Mouse (Mus musculus) layer of hippocampus, adult 8-10 months (tissue): ENCODE measurements around the gene Rundc1. TPM values are rescaled to one million over a fixed set of nuclear protein-coding genes. Genes with fewer than 3 reads are reported as not detected.

Experiments
- microRNA-seq, 2 experiments: library from miRNA; unstranded; fragments of <30 nt; microRNA quantifications; one replicate each; pipeline ENCODE4 v1.2.0; 2022
- total RNA-seq, 4 experiments: library from RNA; stranded (reverse); gene quantifications; 2 replicates each; pipeline ENCODE4 v1.2.4; 2022

The Rundc1 gene
- total RNA-seq, 4 experiments from 2014 or later, result 27.8 to 35.4 (median 31.9) TPM

Small RNA genes lying within 50 kb of the gene (microRNA-seq; reads per million reads assigned to microRNA genes)
- 0.64 to 0.76 reads per million in 2 experiments for gene Mir6929

Other genes starting within 250 kb of the Rundc1 start
- under 1 TPM; 0.31 to 0.50 (median 0.35) TPM for gene Ccr10, start 249.6 kb upstream of the Rundc1 start, total RNA-seq
- 10 to 100 TPM; 63.5 to 88.1 (median 77.5) TPM for gene Ezh1, start 198.6 kb upstream of the Rundc1 start, total RNA-seq
- 10 to 100 TPM; 54.2 to 66.0 (median 64.6) TPM for gene Ramp2, start 179.1 kb upstream of the Rundc1 start, total RNA-seq
- gene Vps25, start 171.4 kb upstream of the Rundc1 start, total RNA-seq, result 10 to 100 TPM; 59.1 to 76.6 (median 65.5) TPM
- 10 to 100 TPM in 3 of 4 experiments, 1 to 10 TPM in 1; 9.0 to 11.6 (median 10.9) TPM for gene Wnk4, start 164.5 kb upstream of the Rundc1 start, total RNA-seq
- gene Cntd1, start 146.1 kb upstream of the Rundc1 start, total RNA-seq, result 1 to 10 TPM in 1 of 4 experiments, under 1 TPM in 3; 0.16 to 1.4 (median 0.52) TPM
- gene Coa3, start 146.0 kb upstream of the Rundc1 start, total RNA-seq, result 10 to 100 TPM; 90.3 to 98.9 (median 91.4) TPM
- 100 to 1,000 TPM; 167 to 224 (median 191) TPM for gene Becn1, start 122.8 kb upstream of the Rundc1 start, total RNA-seq
- 100 to 1,000 TPM; 110 to 129 (median 117) TPM for gene Psme3, start 108.9 kb upstream of the Rundc1 start, total RNA-seq
- 1 to 10 TPM; 5.1 to 9.9 (median 7.4) TPM for gene Aoc2, start 100.0 kb upstream of the Rundc1 start, total RNA-seq
- 1 to 10 TPM in 1 of 4 experiments, under 1 TPM in 3; 0.57 to 1.1 (median 0.78) TPM for gene Aoc3, start 94.5 kb upstream of the Rundc1 start, total RNA-seq
- gene G6pc, start 57.5 kb upstream of the Rundc1 start, total RNA-seq, result not detected
- gene Aarsd1, start 7.5 kb upstream of the Rundc1 start, total RNA-seq, result 10 to 100 TPM; 47.6 to 54.3 (median 48.9) TPM
- gene Gm27029, start 289 bp upstream of the Rundc1 start, total RNA-seq, result 1 to 10 TPM; 6.0 to 9.6 (median 6.5) TPM
- gene Ptges3l, start 248 bp downstream of the Rundc1 start, total RNA-seq, result 1 to 10 TPM in 3 of 4 experiments, under 1 TPM in 1; 0.74 to 1.5 (median 1.3) TPM
- 10 to 100 TPM; 23.9 to 46.8 (median 33.8) TPM for gene Rpl27, start 17.2 kb downstream of the Rundc1 start, total RNA-seq
- 1 to 10 TPM; 2.2 to 7.6 (median 3.5) TPM for gene Ifi35, start 23.3 kb downstream of the Rundc1 start, total RNA-seq
- 100 to 1,000 TPM; 109 to 121 (median 110) TPM for gene Rnd2, start 39.9 kb downstream of the Rundc1 start, total RNA-seq
- 10 to 100 TPM; 27.9 to 42.8 (median 34.9) TPM for gene Vat1, start 41.1 kb downstream of the Rundc1 start, total RNA-seq
- gene Brca1, start 126.9 kb downstream of the Rundc1 start, total RNA-seq, result 1 to 10 TPM in 3 of 4 experiments, under 1 TPM in 1; 0.83 to 2.0 (median 1.4) TPM
- gene Nbr1, start 127.1 kb downstream of the Rundc1 start, total RNA-seq, result 100 to 1,000 TPM; 125 to 154 (median 137) TPM
- gene Tmem106a, start 157.2 kb downstream of the Rundc1 start, total RNA-seq, result 1 to 10 TPM; 1.6 to 4.4 (median 3.3) TPM
- gene Gm11634, start 174.2 kb downstream of the Rundc1 start, total RNA-seq, result not detected
- gene Rdm1, start 202.1 kb downstream of the Rundc1 start, total RNA-seq, result 10 to 100 TPM in 3 of 4 experiments, 1 to 10 TPM in 1; 9.3 to 16.1 (median 11.0) TPM
- gene Arl4d, start 240.5 kb downstream of the Rundc1 start, total RNA-seq, result 10 to 100 TPM; 11.8 to 21.0 (median 17.4) TPM